Mouse (Mus musculus) myocyte (in vitro differentiated cells): Measurements from ENCODE around the gene Trim40. TPM values are rescaled to one million over a fixed set of nuclear protein-coding genes. Genes with fewer than 3 reads are reported as not detected.

Experiments used
- H3K27me3 ChIP-seq: one replicate; pipeline ENCODE4 v1.6.1; 2011; ENCODE audit not compliant: control insufficient read depth, insufficient read depth, insufficient read length
- H3K36me3 ChIP-seq: one replicate; pipeline ENCODE4 v1.6.1; 2011; ENCODE audit not compliant: control insufficient read depth, insufficient read depth
- H3K4me2 ChIP-seq: one replicate; pipeline ENCODE4 v1.6.1; 2011; ENCODE audit warnings: low read depth, control low read depth
- H3K4me3 ChIP-seq: one replicate; pipeline ENCODE4 v1.5.1; 2011; ENCODE audit warnings: mild to moderate bottlenecking, control low read depth, moderate library complexity
- H3K79me2 ChIP-seq: one replicate; pipeline ENCODE4 v1.6.1; 2011; ENCODE audit not compliant: control insufficient read depth, insufficient read depth
- H3ac ChIP-seq: one replicate; pipeline ENCODE4 v1.6.1; 2011; ENCODE audit not compliant: control insufficient read depth, insufficient read length
- CEBPB ChIP-seq: IDR thresholded peaks from 2 replicates; pipeline ENCODE4 v1.6.1; 2011; ENCODE audit warnings: mild to moderate bottlenecking, moderate library complexity; ENCODE audit not compliant: poor library complexity, insufficient read depth, severe bottlenecking
- E2F4 ChIP-seq: IDR thresholded peaks from one replicate; pipeline ENCODE4 v1.6.1; 2011; ENCODE audit warnings: mild to moderate bottlenecking, control low read depth, moderate library complexity; ENCODE audit not compliant: insufficient read depth
- MAX ChIP-seq: IDR thresholded peaks from one replicate; pipeline ENCODE4 v1.6.1; 2011; ENCODE audit warnings: low read depth, mild to moderate bottlenecking, control low read depth
- MYOD1 ChIP-seq, 3 experiments: IDR thresholded peaks; one replicate each; pipeline ENCODE4 v1.6.1; 2011; ENCODE audit warnings: control low read depth in 2 of 3, low read depth in 2 of 3, mild to moderate bottlenecking in 2 of 3, moderate library complexity in 1 of 3; ENCODE audit not compliant: insufficient read length in 2 of 3, control insufficient read depth in 1 of 3
- MYOG ChIP-seq, 3 experiments: IDR thresholded peaks; one replicate each; pipeline ENCODE4 v1.6.1; 2011; ENCODE audit warnings: control low read depth in 2 of 3, low read depth in 2 of 3, mild to moderate bottlenecking in 2 of 3; ENCODE audit not compliant: insufficient read length in 2 of 3, control insufficient read depth in 1 of 3, insufficient read depth in 1 of 3
- POLR2A ChIP-seq: IDR thresholded peaks from one replicate; pipeline ENCODE4 v1.6.1; 2011; ENCODE audit warnings: low read depth, mild to moderate bottlenecking, control low read depth, moderate library complexity; ENCODE audit not compliant: insufficient read length
- POLR2AphosphoS2 ChIP-seq: IDR thresholded peaks from one replicate; pipeline ENCODE4 v1.6.1; 2011; ENCODE audit warnings: low read depth, control low read depth; ENCODE audit not compliant: insufficient read length
- REST ChIP-seq: IDR thresholded peaks from one replicate; pipeline ENCODE4 v1.6.1; 2011; ENCODE audit warnings: mild to moderate bottlenecking, control low read depth, moderate library complexity; ENCODE audit not compliant: insufficient read depth, insufficient read length
- SRF ChIP-seq: IDR thresholded peaks from one replicate; pipeline ENCODE4 v1.6.1; 2011; ENCODE audit warnings: low read depth; ENCODE audit not compliant: control insufficient read depth, insufficient read length
- TCF12 ChIP-seq: IDR thresholded peaks from one replicate; pipeline ENCODE4 v1.6.1; 2011; ENCODE audit warnings: mild to moderate bottlenecking, control low read depth; ENCODE audit not compliant: poor library complexity, insufficient read depth, severe bottlenecking
- TCF3 ChIP-seq: IDR thresholded peaks from one replicate; pipeline ENCODE4 v1.6.1; 2011; ENCODE audit warnings: low read depth, control low read depth; ENCODE audit not compliant: insufficient read length
- USF1 ChIP-seq: IDR thresholded peaks from one replicate; pipeline ENCODE4 v1.6.1; 2011; ENCODE audit warnings: low read depth, mild to moderate bottlenecking, control low read depth, moderate library complexity
- polyA plus RNA-seq: library from polyadenylated mRNA; unstranded; fragments of >200 nt; fragmentation: generic; extraction: Trizol; gene quantifications from one replicate; pipeline ENCODE4 v1.2.1, GENCODE M21; 2012; ENCODE audit warnings: missing spikeins

Trim40 gene
- polyA plus RNA-seq, 1 experiment, result not detected

GRCm38 (mm10) chr17:36855484-36855883 is 34.4 kb downstream of the Trim40 start:
- no peak overlapping the region for H3K4me3 ChIP-seq

GRCm38 (mm10) chr17:36851627-36852026 is 38.3 kb downstream of the Trim40 start:
- H3K27me3 ChIP-seq, result no peaks in the 10 kb centered on the region
- peaks cover 14% of the 10 kb centered on the region for H3K36me3 ChIP-seq
- H3K4me2 ChIP-seq, result no peak overlapping the region
- no peak overlapping the region for H3K4me3 ChIP-seq
- H3ac ChIP-seq, result no peak overlapping the region
- no peak for TF ChIP-seq USF1
- no peak for TF ChIP-seq SRF
- TF ChIP-seq TCF12, result no peak
- no peaks in the 10 kb centered on the region for H3K79me2 ChIP-seq

More at GRCm38 (mm10) chr17:36855484-36855883, 34.4 kb downstream of the Trim40 start:
- H3K4me2 ChIP-seq, result no peak overlapping the region
- no peak overlapping the region for H3ac ChIP-seq
- H3K27me3 ChIP-seq, result no peaks in the 10 kb centered on the region
- TF ChIP-seq MYOG (IDR thresholded peaks at IDR 0.05; ENCODE audit: control insufficient read depth in 1 of 3, insufficient read depth in 1 of 3, insufficient read length in 2 of 3, low read depth in 2 of 3), result no peak
- TF ChIP-seq CEBPB, result no peak
- TF ChIP-seq E2F4, result no peak
- no peak for TF ChIP-seq TCF3
- no peak for TF ChIP-seq POLR2A
- no peak for TF ChIP-seq MAX
- no peak for TF ChIP-seq TCF12
- no peak for TF ChIP-seq REST
- no peak for TF ChIP-seq MYOD1 (IDR thresholded peaks at IDR 0.05; ENCODE audit: control insufficient read depth in 1 of 3, insufficient read length in 2 of 3, low read depth in 2 of 3)
- TF ChIP-seq POLR2AphosphoS2, result no peak
- no peak for TF ChIP-seq USF1
- TF ChIP-seq SRF, result no peak
- H3K36me3 ChIP-seq, result peaks cover 12% of the 10 kb centered on the region
- H3K79me2 ChIP-seq, result no peaks in the 10 kb centered on the region

- TF ChIP-seq MYOD1 (IDR thresholded peaks at IDR 0.05; ENCODE audit: control insufficient read depth in 1 of 3, insufficient read length in 2 of 3, low read depth in 2 of 3) (no peak), REST (no peak), USF1 (no peak), MYOG (IDR thresholded peaks at IDR 0.05; ENCODE audit: control insufficient read depth in 1 of 3, insufficient read depth in 1 of 3, insufficient read length in 2 of 3, low read depth in 2 of 3) (no peak), POLR2A (no peak), E2F4 (no peak), POLR2AphosphoS2 (no peak), TCF12 (no peak), SRF (no peak), TCF3 (no peak), CEBPB (no peak), MAX (no peak)
- no peak overlapping the region for H3ac ChIP-seq
- H3K4me2 ChIP-seq, result no peak overlapping the region
- H3K27me3 ChIP-seq, result no peaks in the 10 kb centered on the region
- no peak overlapping the region for H3K4me3 ChIP-seq
- no peaks in the 10 kb centered on the region for H3K79me2 ChIP-seq
- H3K36me3 ChIP-seq, result peaks cover 14% of the 10 kb centered on the region
Observed at GRCm38 (mm10) chr17:36851200-36851599, 38.7 kb downstream of the Trim40 start.

- Histone ChIP-seq H3ac (no peak overlapping the region), H3K36me3 (peaks cover 8% of the 10 kb centered on the region), H3K27me3 (no peaks in the 10 kb centered on the region), H3K4me3 (no peak overlapping the region), H3K79me2 (no peaks in the 10 kb centered on the region), H3K4me2 (no peak overlapping the region)
- TF ChIP-seq POLR2AphosphoS2 (no peak), REST (no peak), MYOD1 (IDR thresholded peaks at IDR 0.05; ENCODE audit: control insufficient read depth in 1 of 3, insufficient read length in 2 of 3, low read depth in 2 of 3) (no peak), SRF (no peak), MYOG (IDR thresholded peaks at IDR 0.05; ENCODE audit: control insufficient read depth in 1 of 3, insufficient read depth in 1 of 3, insufficient read length in 2 of 3, low read depth in 2 of 3) (no peak), E2F4 (no peak)
Observed at GRCm38 (mm10) chr17:36849992-36850391, 39.9 kb downstream of the Trim40 start.

- H3K4me2 ChIP-seq, result no peak overlapping the region
- no peak overlapping the region for H3K4me3 ChIP-seq
- H3K36me3 ChIP-seq, result peaks cover 8% of the 10 kb centered on the region
- peaks cover 3% of the 10 kb centered on the region for H3K79me2 ChIP-seq
- no peak for TF ChIP-seq POLR2AphosphoS2
- no peak for TF ChIP-seq MYOG (IDR thresholded peaks at IDR 0.05; ENCODE audit: control insufficient read depth in 1 of 3, insufficient read depth in 1 of 3, insufficient read length in 2 of 3, low read depth in 2 of 3)
- TF ChIP-seq CEBPB, result no peak
- TF ChIP-seq USF1, result no peak
- TF ChIP-seq TCF3, result no peak
- TF ChIP-seq MAX, result no peak
- no peak for TF ChIP-seq E2F4
- no peak for TF ChIP-seq MYOD1 (IDR thresholded peaks at IDR 0.05; ENCODE audit: control insufficient read depth in 1 of 3, insufficient read length in 2 of 3, low read depth in 2 of 3)
- no peak for TF ChIP-seq POLR2A
- no peak for TF ChIP-seq REST
- TF ChIP-seq SRF, result no peak
- TF ChIP-seq TCF12, result no peak
- no peaks in the 10 kb centered on the region for H3K27me3 ChIP-seq
- no peak overlapping the region for H3ac ChIP-seq
Observed at GRCm38 (mm10) chr17:36848911-36849310, 41.0 kb downstream of the Trim40 start.
